Mouse (Mus musculus): ENCODE measurements around the gene Cand1. TPM values are rescaled to one million over a fixed set of nuclear protein-coding genes. Genes with fewer than 3 reads are reported as not detected.

Gene Cand1
- polyA plus RNA-seq, 1 experiment from 2014 or later: 63.2 TPM

DNA sequence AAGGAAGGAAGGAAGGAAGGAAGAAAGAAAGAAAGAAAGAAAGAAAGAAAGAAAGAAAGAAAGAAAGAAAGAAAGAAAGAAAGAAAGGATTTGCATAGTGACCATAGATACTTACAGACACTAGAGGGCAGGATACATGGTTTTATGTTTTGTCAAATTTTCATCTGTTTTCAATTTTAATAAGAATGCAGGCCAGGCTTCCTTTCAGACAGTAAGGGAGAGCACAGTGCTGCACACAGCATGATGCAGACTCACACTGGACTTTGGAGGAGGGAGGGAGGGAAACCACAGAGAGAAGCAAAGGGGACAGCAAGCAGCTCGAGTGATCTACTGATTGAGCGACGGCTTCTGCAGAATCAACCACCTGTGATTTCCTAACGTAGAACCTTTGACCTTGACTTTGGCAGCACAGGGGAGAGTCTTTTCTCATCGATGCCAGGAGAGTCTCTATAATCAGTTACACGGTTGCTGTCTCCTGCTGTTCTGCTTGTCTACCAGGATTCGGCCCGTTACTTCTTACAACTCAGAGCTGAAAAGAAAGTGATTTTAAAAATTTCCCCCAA is 78.0 kb downstream of the Cand1 start:
- H3K27me3 ChIP-seq (ENCODE audit: control insufficient read depth, insufficient read depth, low read length): no peaks in the 10 kb centered on the region
- no peak overlapping the region for H3K9ac ChIP-seq (ENCODE audit: low read length)
- WGBS: 70% methylated on average over 8 of the region's 8 CpGs
- no peaks in the 10 kb centered on the region for H3K36me3 ChIP-seq (ENCODE audit: control insufficient read depth, insufficient read depth, low read length)
- ATAC-seq (ENCODE audit: insufficient number of reproducible peaks, insufficient read depth, low FRiP score, low read depth): no peak
- peaks cover 7% of the 10 kb centered on the region; the same call in 1 of the 2 replicates for H3K9me3 ChIP-seq (ENCODE audit: control insufficient read depth, low read length)
- H3K27ac ChIP-seq (replicated peaks in 1 of 2; ENCODE audit: control insufficient read depth in 1 of 2, insufficient read depth in 1 of 2, low read depth in 2 of 2, low read length in 2 of 2): no peak overlapping the region
- no peak overlapping the region for H3K4me2 ChIP-seq (ENCODE audit: low read length)
- H3K4me1 ChIP-seq (ENCODE audit: control insufficient read depth in 2 of 2, insufficient read depth in 2 of 2, low read length in 2 of 2): no peaks in the 10 kb centered on the region
- no peak overlapping the region for H3K4me3 ChIP-seq (ENCODE audit: control insufficient read depth in 1 of 2, insufficient read depth in 1 of 2, low read depth in 1 of 2, low read length in 2 of 2)

- Histone ChIP-seq H3K4me1 (ENCODE audit: control insufficient read depth in 2 of 2, insufficient read depth in 2 of 2, low read length in 2 of 2) (no peaks in the 10 kb centered on the region), H3K9me3 (ENCODE audit: control insufficient read depth, low read length) (peaks cover 7% of the 10 kb centered on the region; the same call in 1 of the 2 replicates), H3K4me3 (ENCODE audit: control insufficient read depth in 1 of 2, insufficient read depth in 1 of 2, low read depth in 1 of 2, low read length in 2 of 2) (no peak overlapping the region), H3K36me3 (ENCODE audit: control insufficient read depth, insufficient read depth, low read length) (no peaks in the 10 kb centered on the region), H3K4me2 (ENCODE audit: low read length) (no peak overlapping the region), H3K27ac (replicated peaks in 1 of 2; ENCODE audit: control insufficient read depth in 1 of 2, insufficient read depth in 1 of 2, low read depth in 2 of 2, low read length in 2 of 2) (no peak overlapping the region), H3K9ac (ENCODE audit: low read length) (no peak overlapping the region), H3K27me3 (ENCODE audit: control insufficient read depth, insufficient read depth, low read length) (no peaks in the 10 kb centered on the region)
- 91% methylated on average over 6 of the region's 6 CpGs for WGBS
- no peak for ATAC-seq (ENCODE audit: insufficient number of reproducible peaks, insufficient read depth, low FRiP score, low read depth)
These were observed 79.7 kb downstream of the Cand1 start for GRCm38 (mm10) chr10:119160161-119160560.

GRCm38 (mm10) chr10:119149261-119149660 is 90.6 kb downstream of the Cand1 start:
- no peak for ATAC-seq (ENCODE audit: insufficient number of reproducible peaks, insufficient read depth, low FRiP score, low read depth)
- no peak overlapping the region for H3K4me3 ChIP-seq (ENCODE audit: control insufficient read depth in 1 of 2, insufficient read depth in 1 of 2, low read depth in 1 of 2, low read length in 2 of 2)
- no peaks in the 10 kb centered on the region for H3K9me3 ChIP-seq (ENCODE audit: control insufficient read depth, low read length)
- no peaks in the 10 kb centered on the region for H3K36me3 ChIP-seq (ENCODE audit: control insufficient read depth, insufficient read depth, low read length)
- no peaks in the 10 kb centered on the region for H3K27me3 ChIP-seq (ENCODE audit: control insufficient read depth, insufficient read depth, low read length)
- H3K4me1 ChIP-seq (ENCODE audit: control insufficient read depth in 2 of 2, insufficient read depth in 2 of 2, low read length in 2 of 2): peaks cover 0 to 5% of the 10 kb centered on the region in 2 experiments; a peak in 1 of 4 replicates
- 67% methylated on average over 4 of the region's 4 CpGs for WGBS
- H3K4me2 ChIP-seq (ENCODE audit: low read length): no peak overlapping the region
- no peak overlapping the region for H3K9ac ChIP-seq (ENCODE audit: low read length)
- H3K27ac ChIP-seq (replicated peaks in 1 of 2; ENCODE audit: control insufficient read depth in 1 of 2, insufficient read depth in 1 of 2, low read depth in 2 of 2, low read length in 2 of 2): no peak overlapping the region

Other genes with a start within 250 kb of the Cand1 start
- gene Grip1, start 213.8 kb upstream of the Cand1 start, polyA plus RNA-seq (2014; fragmentation: Nextera tagmentation; extraction: Ambion mirVana): 2.9 and 3.1 TPM in 2 replicates